Mouse (Mus musculus): ENCODE data around the gene Trex1. TPM values are rescaled to one million over a fixed set of nuclear protein-coding genes. Genes with fewer than 3 reads are reported as not detected.

The Trex1 gene
- total and polyA plus RNA-seq, 2 experiments from 2014 or later = 20.3 to 25.3 TPM

GRCm38 (mm10) chr9:109046306-109046705 is 13.2 kb downstream of the Trex1 start:
- DNase-seq = no peak
- 39% methylated on average over 5 of the region's 5 CpGs for WGBS
- H3K9ac ChIP-seq = no peak overlapping the region
- H3K9me3 ChIP-seq (ENCODE audit: low read length) = no peaks in the 10 kb centered on the region
- H3K4me2 ChIP-seq (ENCODE audit: low read depth) = no peak overlapping the region
- no peak overlapping the region for H3K4me3 ChIP-seq (ENCODE audit: low read depth, low read length)
- no peaks in the 10 kb centered on the region for H3K36me3 ChIP-seq (ENCODE audit: insufficient read depth)
- H3K4me1 ChIP-seq (ENCODE audit: insufficient read depth) = no peaks in the 10 kb centered on the region
- ATAC-seq = no peak
- peak; percentile 75 for TF ChIP-seq CTCF (IDR thresholded peaks at IDR 0.05; ENCODE audit: low read depth)
- H3K27ac ChIP-seq (ENCODE audit: low read depth, low read length) = no peak overlapping the region
- H3K27me3 ChIP-seq (ENCODE audit: insufficient read depth, low read length) = no peaks in the 10 kb centered on the region

GRCm38 (mm10) chr9:109041351-109041750 is 18.2 kb downstream of the Trex1 start:
- H3K27me3 ChIP-seq (ENCODE audit: insufficient read depth, low read length) = no peaks in the 10 kb centered on the region
- no peaks in the 10 kb centered on the region for H3K36me3 ChIP-seq (ENCODE audit: insufficient read depth)
- ATAC-seq = no peak
- no peak for TF ChIP-seq CTCF (IDR thresholded peaks at IDR 0.05; ENCODE audit: low read depth)
- 59% methylated on average over 7 of the region's 7 CpGs for WGBS
- 0 out of 2 replicates have a peak, but pooled peaks cover 2% of the 10 kb centered on the region for H3K4me1 ChIP-seq (ENCODE audit: insufficient read depth)
- no peak overlapping the region for H3K27ac ChIP-seq (ENCODE audit: low read depth, low read length)
- no peak overlapping the region for H3K9ac ChIP-seq
- H3K9me3 ChIP-seq (ENCODE audit: low read length) = no peaks in the 10 kb centered on the region
- H3K4me2 ChIP-seq (ENCODE audit: low read depth) = no peak overlapping the region
- DNase-seq = no peak
- H3K4me3 ChIP-seq (ENCODE audit: low read depth, low read length) = no peak overlapping the region

- H3K9ac ChIP-seq = no peak overlapping the region
- no peak for TF ChIP-seq CTCF (IDR thresholded peaks at IDR 0.05; ENCODE audit: low read depth)
- H3K27me3 ChIP-seq (ENCODE audit: insufficient read depth, low read length) = no peaks in the 10 kb centered on the region
- H3K9me3 ChIP-seq (ENCODE audit: low read length) = no peaks in the 10 kb centered on the region
- no peak overlapping the region for H3K4me3 ChIP-seq (ENCODE audit: low read depth, low read length)
- H3K27ac ChIP-seq (ENCODE audit: low read depth, low read length) = no peak overlapping the region
- DNase-seq (no peak), ATAC-seq (no peak)
- 0 out of 2 replicates have a peak, but pooled peaks cover 2% of the 10 kb centered on the region for H3K4me1 ChIP-seq (ENCODE audit: insufficient read depth)
- H3K4me2 ChIP-seq (ENCODE audit: low read depth) = no peak overlapping the region
- WGBS = 70% methylated on average over 6 of the region's 6 CpGs
- H3K36me3 ChIP-seq (ENCODE audit: insufficient read depth) = no peaks in the 10 kb centered on the region
Measured at GRCm38 (mm10) chr9:109040906-109041305, 18.6 kb downstream of the Trex1 start.

- no peaks in the 10 kb centered on the region for H3K36me3 ChIP-seq (ENCODE audit: insufficient read depth)
- DNase-seq = no peak
- H3K4me1 ChIP-seq (ENCODE audit: insufficient read depth) = 0 out of 2 replicates have a peak, but pooled peaks cover 2% of the 10 kb centered on the region
- H3K4me3 ChIP-seq (ENCODE audit: low read depth, low read length) = no peak overlapping the region
- no peak overlapping the region for H3K27ac ChIP-seq (ENCODE audit: low read depth, low read length)
- no peak for TF ChIP-seq CTCF (IDR thresholded peaks at IDR 0.05; ENCODE audit: low read depth)
- H3K9ac ChIP-seq = no peak overlapping the region
- no peaks in the 10 kb centered on the region for H3K27me3 ChIP-seq (ENCODE audit: insufficient read depth, low read length)
- ATAC-seq = no peak
- H3K4me2 ChIP-seq (ENCODE audit: low read depth) = no peak overlapping the region
- H3K9me3 ChIP-seq (ENCODE audit: low read length) = no peaks in the 10 kb centered on the region
- 82% methylated on average over 8 of the region's 8 CpGs for WGBS
Measured at GRCm38 (mm10) chr9:109040216-109040615, 19.3 kb downstream of the Trex1 start.

GRCm38 (mm10) chr9:109039681-109040080 is 19.9 kb downstream of the Trex1 start:
- no peak for TF ChIP-seq CTCF (IDR thresholded peaks at IDR 0.05; ENCODE audit: low read depth)
- Histone ChIP-seq H3K4me1 (ENCODE audit: insufficient read depth) (0 out of 2 replicates have a peak, but pooled peaks cover 2% of the 10 kb centered on the region), H3K36me3 (ENCODE audit: insufficient read depth) (no peaks in the 10 kb centered on the region), H3K9me3 (ENCODE audit: low read length) (no peaks in the 10 kb centered on the region), H3K4me3 (ENCODE audit: low read depth, low read length) (no peak overlapping the region), H3K27me3 (ENCODE audit: insufficient read depth, low read length) (no peaks in the 10 kb centered on the region), H3K27ac (ENCODE audit: low read depth, low read length) (no peak overlapping the region), H3K9ac (no peak overlapping the region), H3K4me2 (ENCODE audit: low read depth) (no peak overlapping the region)
- 90% methylated on average over 4 of the region's 4 CpGs for WGBS
- no peak for DNase-seq
- no peak for ATAC-seq

GRCm38 (mm10) chr9:109038901-109039364 is 20.6 kb downstream of the Trex1 start:
- ATAC-seq = peak; percentile 10; the same call in 1 of the 2 replicates
- 28% methylated on average over 8 of the region's 8 CpGs for WGBS
- Histone ChIP-seq H3K4me3 (ENCODE audit: low read depth, low read length) (peak overlapping the region; percentile 54), H3K4me1 (ENCODE audit: insufficient read depth) (0 out of 2 replicates have a peak, but pooled peaks cover 2% of the 10 kb centered on the region), H3K27me3 (ENCODE audit: insufficient read depth, low read length) (no peaks in the 10 kb centered on the region), H3K4me2 (ENCODE audit: low read depth) (peak overlapping the region; percentile 90), H3K27ac (ENCODE audit: low read depth, low read length) (0 out of 2 replicates have a peak overlapping the region, but pooled peaks have one; percentile 41), H3K9ac (peak overlapping the region; percentile 53), H3K36me3 (ENCODE audit: insufficient read depth) (no peaks in the 10 kb centered on the region), H3K9me3 (ENCODE audit: low read length) (no peaks in the 10 kb centered on the region)
- 0 out of 2 replicates have a peak, but pooled peaks have one; percentile 1 for TF ChIP-seq CTCF (IDR thresholded peaks at IDR 0.05; ENCODE audit: low read depth)
- no peak for DNase-seq

GRCm38 (mm10) chr9:109038086-109038895 is 21.2 kb downstream of the Trex1 start, which contains the start of gene Shisa5:
Gene Shisa5 (plus strand): TSS chr9:109038565.
- Histone ChIP-seq H3K27me3 (ENCODE audit: insufficient read depth, low read length) (no peaks in the 10 kb centered on the region), H3K4me2 (ENCODE audit: low read depth) (peak within 1 kb of the TSS; percentile 90), H3K9me3 (ENCODE audit: low read length) (no peaks in the 10 kb centered on the region), H3K27ac (ENCODE audit: low read depth, low read length) (0 out of 2 replicates have a peak within 1 kb of the TSS, but pooled peaks have one; percentile 41), H3K4me1 (ENCODE audit: insufficient read depth) (0 out of 2 replicates have a peak, but pooled peaks cover 2% of the 10 kb centered on the region), H3K9ac (peak within 1 kb of the TSS; percentile 53), H3K36me3 (ENCODE audit: insufficient read depth) (no peaks in the 10 kb centered on the region), H3K4me3 (ENCODE audit: low read depth, low read length) (peak within 1 kb of the TSS; percentile 54)
- WGBS = 2% methylated on average over 38 of the region's 40 CpGs
- ATAC-seq (peak; percentile 78), DNase-seq (peak; percentile 36)
- TF ChIP-seq CTCF (IDR thresholded peaks at IDR 0.05; ENCODE audit: low read depth) = no peak; the same call in 1 of the 2 replicates
